Mouse (Mus musculus) urinary bladder, postnatal 36 days (tissue): ENCODE measurements at regions not wholly inside any gene's neighbourhood (a gene's known extent, or its start where the extent isn't known, plus 50 kb on each side); places are given as distances from the start of the nearest gene placed in this dataset.

Source experiments
- DNase-seq, 2 experiments: peaks; one replicate each; pipeline ENCODE4 v3.0.0; 2022; ENCODE audit warnings: low spot score in 2 of 2, mixed read lengths in 1 of 2

- no peak for DNase-seq
Measured at GRCm38 (mm10) chr12:7382455-7382854, 595.0 kb upstream of the Apob start.

GRCm38 (mm10) chr12:7403800-7404199, 573.6 kb upstream of the Apob start:
- DNase-seq = no peak

DNA sequence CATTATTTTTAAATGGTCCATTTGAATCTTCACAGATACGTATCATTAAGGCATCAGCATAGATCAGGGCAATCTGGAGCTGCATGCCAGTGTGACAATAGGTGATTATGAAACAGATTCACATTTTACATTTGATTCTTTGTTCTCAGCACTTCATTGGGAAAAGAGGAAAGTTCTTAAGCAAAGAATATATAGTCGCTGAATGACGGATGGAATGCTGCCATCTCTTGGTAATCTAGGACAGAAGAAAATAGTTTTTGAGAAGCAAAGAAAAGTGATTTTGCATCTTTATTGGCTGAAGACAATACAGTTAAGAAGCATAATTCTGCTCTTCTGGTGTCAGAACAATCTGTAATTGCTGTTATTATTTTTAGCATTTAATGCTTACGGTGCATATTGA, 565.6 kb upstream of the Apob start:
- DNase-seq = no peak

- no peak for DNase-seq
Measured at GRCm38 (mm10) chr12:7420276-7420675, 557.2 kb upstream of the Apob start.

GRCm38 (mm10) chr12:7421826-7422540, 555.5 kb upstream of the Apob start:
- DNase-seq = no peak

DNA sequence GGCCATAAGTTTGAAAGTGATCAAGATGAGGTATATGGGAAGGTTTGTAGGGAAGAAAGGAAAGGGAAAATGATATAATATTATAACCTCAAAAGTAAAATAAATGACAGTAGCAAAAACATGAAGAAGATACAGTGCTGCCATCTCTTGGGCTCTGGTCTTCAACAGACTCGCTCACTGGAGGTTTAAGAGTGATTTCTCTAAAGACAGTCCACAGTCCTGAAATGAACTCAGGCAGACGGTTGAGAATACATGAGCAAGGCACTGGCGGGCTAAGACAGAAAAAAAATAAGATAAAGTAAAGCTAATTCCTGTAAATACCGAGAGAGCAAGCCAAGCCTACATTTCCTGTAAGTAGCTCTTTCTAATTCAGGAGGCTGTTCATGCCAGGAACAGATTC, 546.5 kb upstream of the Apob start:
- DNase-seq = no peak

GRCm38 (mm10) chr12:7445238-7445637, 532.2 kb upstream of the Apob start:
- DNase-seq = no peak

DNA sequence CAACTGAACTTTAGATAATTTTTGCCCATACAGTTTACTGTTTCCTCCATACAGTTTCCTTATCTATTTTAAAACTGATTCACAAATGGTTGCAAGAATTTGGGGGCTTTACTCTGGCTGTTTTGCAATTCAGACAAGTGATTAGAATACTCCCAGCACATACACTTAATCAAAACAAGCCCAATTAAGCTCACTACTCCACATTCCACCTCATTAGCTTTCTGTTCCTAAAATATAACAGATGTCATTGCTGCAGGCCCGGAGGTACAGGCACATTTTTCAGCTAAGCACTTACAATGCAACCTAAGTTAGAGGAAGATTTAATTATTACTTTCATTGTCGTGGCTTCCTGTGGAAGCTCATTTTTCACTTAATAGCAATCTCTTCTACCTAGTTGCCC, 526.9 kb upstream of the Apob start:
- DNase-seq = no peak

DNA sequence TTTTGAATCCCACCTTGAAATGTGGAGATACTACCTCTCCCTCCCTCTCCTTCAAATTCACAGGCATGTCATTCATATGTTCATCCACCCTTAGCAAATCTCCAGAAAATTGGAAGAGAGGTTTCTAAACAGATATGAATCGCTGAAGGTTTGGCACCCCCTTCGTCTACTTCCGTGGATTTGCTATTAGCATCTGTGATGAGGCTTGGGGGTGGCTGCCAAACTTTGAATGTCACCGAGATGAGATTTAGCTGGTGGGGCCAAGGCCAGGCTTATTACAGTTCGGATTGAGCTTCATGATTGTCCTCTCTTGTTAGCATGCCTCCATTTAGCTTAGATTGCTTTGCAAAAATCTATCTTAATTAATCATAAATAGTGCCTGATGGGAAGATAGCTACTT, 520.4 kb upstream of the Apob start:
- no peak for DNase-seq

DNA sequence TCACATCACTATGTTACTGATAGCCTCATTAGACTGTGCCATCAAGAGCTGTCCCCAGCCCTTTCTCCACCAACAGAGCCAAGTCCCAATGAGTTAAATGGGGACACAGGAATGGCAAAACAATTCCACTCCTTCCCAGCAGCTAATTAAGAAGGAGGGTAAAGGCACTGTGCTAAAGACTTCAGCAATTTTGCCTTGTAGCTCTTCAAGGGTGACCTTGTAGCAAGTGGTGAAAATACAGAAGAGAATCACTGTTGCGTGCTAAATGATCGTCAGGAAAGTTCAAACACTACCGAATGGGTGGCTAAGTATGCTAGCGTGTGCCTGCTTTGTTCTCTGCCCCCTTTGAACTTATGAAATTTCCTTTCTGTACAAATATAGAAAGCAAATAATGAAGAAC, 519.9 kb upstream of the Apob start:
- DNase-seq = no peak

DNA sequence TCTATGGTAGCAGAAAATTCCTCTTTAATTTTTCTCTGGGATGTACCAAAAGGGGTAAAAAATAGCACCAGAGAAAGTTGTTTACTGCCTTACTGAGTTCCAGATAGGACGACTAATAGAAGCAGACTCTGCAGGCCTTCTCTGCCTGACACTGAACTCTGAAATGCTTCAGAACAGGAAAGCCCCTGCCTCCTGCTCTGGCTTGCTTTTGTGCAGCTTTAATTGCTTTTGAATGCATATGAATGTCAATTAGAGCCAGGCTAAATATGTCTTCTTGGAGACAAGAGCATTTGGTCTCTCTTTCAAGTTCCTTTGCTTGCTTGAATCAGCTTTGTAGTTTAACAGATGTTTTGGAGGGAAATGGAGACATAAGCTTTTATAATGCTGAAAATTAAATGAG, 512.5 kb upstream of the Apob start:
- no peak for DNase-seq

DNA sequence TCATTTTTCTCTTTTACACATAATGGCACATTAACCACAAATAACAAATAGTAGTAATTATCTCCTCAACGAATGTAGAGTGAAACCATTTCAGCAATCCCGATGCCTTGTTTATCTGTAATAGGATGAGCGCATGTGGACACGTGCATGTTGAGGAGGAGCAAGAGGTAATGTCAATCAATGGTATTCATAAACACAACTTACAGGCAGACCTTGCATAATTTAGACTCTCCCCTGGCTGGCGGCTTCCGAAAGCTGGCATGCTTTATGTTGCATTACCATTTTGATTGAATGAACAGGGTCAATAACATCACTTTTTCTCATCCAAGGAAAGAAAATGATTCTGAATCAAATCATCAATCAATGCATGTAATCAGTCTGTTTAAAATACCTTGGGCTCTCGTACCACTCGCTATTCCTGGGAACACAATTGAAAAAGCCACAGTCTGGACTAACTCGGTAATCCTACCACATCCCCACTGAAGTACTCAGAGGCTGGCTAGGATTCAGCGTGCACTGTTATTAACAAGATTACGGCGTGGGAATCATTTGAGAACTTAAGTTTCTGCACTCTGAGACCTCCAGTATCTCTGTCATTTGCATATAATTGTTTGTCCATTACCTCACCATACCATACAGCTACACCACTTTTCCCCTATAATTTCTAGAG, 464.7 kb upstream of the Apob start:
- DNase-seq = no peak

GRCm38 (mm10) chr12:7537389-7537788, 440.1 kb upstream of the Apob start:
- DNase-seq = no peak

- no peak for DNase-seq
Measured at GRCm38 (mm10) chr12:7543281-7543981, 434.0 kb upstream of the Apob start.

- no peak for DNase-seq
Measured at GRCm38 (mm10) chr12:7548759-7549158, 428.7 kb upstream of the Apob start.

- no peak for DNase-seq
Measured at GRCm38 (mm10) chr12:7560245-7560644, 417.2 kb upstream of the Apob start.

DNA sequence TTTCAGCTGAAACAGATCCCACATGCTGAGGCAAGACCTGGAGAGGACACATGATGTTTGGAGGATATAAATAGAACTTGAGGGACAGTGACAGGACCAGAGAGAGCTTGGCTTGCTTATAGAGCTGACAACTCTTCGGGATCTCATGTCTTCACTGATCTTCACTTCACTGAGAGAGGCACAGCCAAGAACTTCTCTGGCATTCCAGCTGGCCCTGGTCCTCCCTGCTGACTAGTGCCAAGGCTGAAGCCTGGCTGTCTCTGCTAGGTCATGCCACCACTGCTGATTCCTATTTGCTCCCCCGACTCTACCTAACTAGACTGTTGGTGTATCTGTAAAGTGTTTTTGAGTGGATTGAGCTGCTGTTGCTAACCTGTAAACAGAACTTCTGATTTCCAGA, 401.4 kb upstream of the Apob start:
- DNase-seq = no peak

DNA sequence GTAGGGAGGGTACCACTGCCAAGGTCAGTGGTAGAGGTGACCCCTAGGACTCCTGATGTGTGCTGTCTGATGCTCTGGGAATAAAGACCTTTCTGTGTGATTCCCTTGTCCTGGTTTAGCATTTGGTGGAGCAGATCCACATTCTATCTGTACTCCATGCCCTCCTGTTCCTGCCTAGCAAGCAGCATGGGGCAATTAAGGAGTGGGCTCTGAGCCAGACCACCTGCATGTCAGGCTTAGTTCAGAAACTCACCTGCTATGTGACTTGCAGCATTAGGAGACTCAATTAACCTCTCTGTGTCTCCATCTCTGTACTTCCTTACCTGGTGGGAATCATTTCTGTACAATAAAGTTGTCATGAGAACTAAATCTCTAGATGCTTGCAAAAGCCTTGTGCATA, 389.9 kb upstream of the Apob start:
- DNase-seq = no peak

DNA sequence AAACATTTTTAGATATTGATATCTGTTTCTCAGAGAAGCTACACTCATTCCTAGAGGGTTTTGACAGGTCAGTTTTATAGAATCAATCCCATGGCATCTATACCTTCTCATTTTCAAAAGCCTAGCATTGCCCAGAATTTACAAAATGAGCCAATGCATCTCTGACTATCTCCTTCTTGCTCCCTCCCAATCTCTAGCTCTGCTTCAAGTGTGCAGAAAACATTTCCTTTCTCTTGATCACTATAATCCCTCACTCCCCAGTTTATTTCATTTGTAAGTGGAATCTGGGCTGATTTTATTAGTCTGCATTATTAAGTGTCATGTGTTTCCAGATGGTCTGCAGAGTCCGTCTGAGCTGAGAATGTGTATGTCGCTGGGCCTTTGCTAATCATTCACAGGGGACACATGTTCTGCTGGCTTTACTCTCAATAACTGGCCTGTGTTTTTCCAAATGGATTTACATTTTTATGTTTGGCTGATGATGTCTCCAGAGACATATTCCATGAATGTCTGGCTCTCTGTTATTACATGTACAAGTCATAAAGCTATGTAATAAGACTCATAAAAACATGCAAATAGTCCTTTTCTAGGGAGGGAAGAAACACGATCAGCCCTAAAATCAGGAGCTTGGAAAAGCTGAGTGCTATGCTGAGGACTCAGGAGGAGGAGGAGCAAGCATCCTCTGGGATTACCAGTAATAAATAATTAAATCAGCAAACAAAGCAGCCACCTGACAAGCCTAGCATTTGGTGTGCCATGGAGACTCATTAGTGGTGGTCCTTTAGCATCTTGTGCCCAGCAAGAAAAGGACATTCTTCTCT, 366.0 kb upstream of the Apob start:
- DNase-seq = no peak

- no peak for DNase-seq
Measured at GRCm38 (mm10) chr12:7636417-7637175, 340.9 kb upstream of the Apob start.

DNA sequence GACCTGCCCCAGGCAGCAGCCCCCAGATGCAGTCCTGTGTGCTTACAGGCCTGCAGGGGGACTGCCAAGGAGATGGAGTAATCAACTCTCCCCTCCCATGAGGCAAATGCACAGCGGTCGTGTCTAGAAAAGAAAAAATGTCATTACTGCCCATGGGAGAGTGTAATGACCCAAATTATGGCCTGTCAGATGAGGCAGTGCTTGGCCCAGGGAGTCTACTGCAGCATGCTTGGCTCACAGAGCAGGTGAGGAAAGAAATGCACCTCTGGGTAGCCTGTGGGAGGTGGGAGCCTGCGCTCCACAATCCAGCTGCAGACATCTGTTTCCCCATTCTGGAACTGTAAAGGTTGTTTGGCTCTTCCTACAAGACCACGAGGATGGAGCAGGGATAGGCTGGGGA, 339.8 kb upstream of the Apob start:
- DNase-seq = no peak
